Mouse (Mus musculus): ENCODE results near the gene Rab32. TPM values are rescaled to one million over a fixed set of nuclear protein-coding genes. Genes with fewer than 3 reads are reported as not detected.
A peak's percentile ranks its signal among the peaks of the same experiment; 100 is the strongest.
"Not testable (repeated sequence)": the region's sequence is repeated elsewhere in the genome, so short reads cannot be mapped to it uniquely, and the experiment has no call there.

Rab32 gene
- polyA plus RNA-seq (2017; shearing (Covaris generic)): 1 to 10 TPM; 5.2 to 6.3 (median 5.9) TPM

DNA sequence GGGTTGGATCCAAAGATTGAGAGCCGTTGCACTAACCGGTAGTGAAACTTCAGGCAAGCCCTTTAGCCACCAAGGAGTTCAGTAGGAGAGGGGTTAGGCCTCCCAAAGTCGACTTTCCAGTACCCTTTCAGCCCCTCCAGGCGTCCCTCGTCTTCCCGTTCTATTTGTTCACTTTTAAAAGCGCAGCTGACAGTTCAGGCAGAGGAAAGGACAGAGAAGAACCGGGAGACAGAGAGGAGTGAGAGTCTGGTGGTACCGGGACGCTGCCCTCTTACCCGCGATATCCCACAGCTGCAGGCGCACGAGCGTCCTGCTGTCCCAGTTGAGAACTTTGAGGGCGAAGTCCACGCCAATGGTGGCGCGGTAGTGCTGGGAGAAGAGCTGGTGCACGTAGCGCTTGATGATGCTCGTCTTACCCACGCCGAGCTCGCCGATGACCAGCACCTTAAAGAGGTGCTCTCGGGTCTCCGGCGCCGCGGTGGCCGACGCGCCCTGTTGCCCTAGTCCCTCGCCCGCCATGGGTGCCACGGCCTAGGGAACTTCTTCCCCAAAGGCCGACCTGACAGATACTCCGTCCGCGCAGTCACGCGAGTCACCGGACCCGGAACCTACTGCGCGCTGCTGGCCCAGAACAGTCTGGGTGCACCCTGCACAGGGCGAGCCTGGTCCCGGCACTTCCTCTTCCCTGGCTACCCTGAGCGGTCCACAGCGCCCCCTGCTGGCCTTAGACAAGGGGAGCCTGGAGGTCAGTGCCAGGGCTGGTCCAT is at the start of gene Rab32:
Gene Rab32, minus strand, starts transcription at position 696 of the 767 bp plus-strand sequence.
- peak; percentile 87 for ATAC-seq

DNA sequence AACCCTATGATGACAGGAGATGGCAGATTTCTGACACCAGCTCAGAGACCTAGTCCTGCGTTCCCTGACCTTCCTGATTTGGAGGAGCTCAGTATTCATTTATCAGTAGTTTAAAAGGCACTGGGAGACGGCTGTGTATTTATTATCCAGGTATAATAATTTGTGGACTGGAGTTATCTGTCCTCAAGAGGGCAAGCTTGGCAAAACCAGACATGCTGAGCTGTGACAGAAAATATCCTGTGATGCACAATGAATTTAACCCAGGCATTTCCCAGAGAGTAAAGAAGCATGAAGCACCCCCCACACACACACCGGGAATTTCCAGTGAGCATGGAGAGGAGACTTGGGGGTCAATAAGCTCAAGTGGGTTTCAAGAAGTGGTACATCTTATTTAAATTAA is 42.7 kb upstream of the Rab32 start:
- no peak for ATAC-seq

DNA sequence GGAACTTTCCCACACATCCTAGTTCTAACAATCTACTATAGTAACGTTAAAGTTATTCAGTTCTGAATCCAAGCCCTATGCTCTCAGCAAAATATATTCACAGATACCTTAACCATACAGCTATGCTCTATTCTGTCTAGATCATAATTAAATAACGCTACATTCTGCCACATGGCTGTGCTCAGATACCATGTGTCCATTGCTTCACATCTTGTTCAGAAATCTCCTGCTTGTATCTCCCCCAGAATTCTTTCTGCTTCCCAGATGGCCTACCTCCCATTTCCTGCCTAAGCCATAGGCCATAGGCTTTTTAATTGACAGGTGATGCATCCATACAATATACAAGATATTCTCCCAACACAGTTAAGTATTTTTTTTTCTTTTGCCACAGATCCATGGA is 39.4 kb upstream of the Rab32 start:
- ATAC-seq: not testable (repeated sequence)

DNA sequence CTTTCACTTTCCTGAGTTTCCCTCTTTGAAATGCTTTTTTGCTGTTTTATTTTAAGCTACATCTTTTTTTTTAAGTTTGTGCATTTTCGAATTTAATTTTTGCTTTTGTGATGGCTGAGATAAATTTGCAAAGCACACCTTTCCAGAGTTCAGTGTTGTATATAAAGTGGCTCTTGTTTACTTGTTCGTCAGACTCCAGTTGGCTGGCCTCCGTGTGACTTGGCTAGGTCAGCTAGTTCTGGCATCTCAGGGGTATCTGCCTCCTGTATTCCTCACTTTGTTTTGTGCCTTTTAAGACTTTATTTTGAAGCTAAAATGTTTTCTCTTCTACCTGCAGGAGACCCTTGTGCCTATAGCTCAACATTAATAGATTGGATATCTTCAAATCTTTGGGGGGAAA is 22.7 kb upstream of the Rab32 start:
- no peak for ATAC-seq

DNA sequence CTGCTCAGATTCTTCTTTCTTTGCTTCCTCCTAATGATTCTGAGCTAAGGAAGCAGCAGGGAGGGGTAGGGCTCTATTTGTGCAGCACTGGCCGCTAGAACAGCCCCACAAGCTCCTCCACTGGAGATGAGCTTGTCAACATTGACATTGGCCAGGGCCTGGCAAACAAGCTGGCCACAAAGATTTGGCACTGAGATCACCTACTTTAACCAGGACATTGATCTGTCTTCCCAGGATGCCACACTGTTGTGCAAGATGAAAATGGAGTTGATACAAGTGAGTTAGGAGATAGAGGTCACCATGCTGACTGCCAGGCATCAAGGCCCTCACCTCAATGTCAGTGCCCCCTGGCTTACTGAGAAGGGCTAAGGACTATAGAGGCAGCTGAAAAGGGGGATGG is 21.8 kb upstream of the Rab32 start:
- no peak for ATAC-seq

DNA sequence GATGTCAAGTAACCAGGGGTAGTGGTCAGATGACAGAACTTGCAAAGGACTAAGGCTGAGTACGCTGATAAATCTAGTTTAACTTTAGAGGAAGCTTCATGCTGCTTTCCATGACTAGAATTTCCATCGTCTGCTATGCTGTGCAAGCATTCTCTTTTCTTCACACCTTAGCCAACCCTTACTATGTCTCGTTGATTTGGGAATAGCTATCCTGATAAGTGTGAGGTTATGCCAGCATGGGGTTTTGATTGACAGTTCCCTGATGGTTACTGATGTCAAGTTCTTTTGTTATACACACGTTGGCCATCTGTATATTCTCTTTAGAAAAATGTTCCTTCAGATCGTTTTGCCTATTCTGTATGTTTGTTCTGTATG is 259 bp upstream of the Rab32 start:
- peak; percentile 35 for ATAC-seq

DNA sequence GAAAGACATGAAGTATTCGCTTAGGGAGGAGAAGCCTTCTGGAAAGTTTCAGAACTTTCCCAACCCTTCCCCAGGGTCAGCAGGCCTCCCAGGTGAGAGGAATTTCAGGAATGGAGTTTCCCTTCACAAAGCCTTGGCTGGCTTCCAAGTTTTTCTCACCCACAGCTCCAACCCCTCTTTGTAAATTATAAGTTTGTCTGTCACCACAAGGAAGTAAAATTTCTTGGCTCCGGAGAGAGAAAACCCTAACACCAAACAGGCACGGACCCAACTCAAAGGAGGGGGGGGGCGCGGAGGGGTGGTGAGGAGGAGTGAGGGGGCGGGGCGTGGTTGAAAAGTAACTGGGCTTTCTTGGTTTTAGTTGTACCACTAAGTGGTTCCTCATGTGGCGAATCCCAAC is 980 bp downstream of the Rab32 start:
- peak; percentile 7 for ATAC-seq

DNA sequence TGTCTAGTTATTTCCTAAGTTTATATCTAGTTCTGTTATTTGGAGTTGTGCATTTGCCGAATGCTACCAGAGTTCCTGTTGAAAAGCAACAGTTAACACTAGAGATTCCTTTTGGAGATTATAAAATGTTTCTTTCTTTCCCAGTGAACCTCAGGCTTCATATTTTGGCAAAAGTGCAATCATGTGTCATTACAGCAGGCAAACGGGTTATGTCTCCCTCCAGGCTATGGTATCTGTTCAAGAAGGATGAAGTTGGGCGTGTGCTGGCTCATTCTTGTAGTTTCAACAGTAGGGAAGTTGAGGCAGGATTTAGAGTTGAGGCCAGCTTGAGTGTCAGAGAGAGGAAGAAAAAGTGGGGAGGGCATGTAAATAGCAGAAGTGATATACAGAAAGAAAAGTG is 2.4 kb downstream of the Rab32 start:
- ATAC-seq: no peak

DNA sequence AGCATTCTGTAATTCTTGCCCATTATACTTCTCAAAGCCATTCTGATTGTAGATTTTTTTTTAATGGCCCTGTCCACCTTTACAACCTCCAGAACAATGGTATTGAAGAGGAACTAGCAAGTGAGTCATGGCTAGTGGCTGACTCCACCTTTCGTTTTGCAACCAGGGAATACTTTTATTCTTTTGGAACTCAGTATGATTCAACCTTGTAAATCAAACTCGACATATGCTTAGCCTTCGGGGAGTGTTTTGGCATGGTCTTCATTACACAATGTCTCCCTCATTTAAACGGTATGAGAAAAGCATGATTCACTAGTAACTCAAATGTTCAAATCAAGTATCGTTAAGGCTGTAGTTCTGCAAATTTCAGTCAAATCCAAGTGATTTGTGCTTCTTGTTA is 2.8 kb downstream of the Rab32 start:
- ATAC-seq: no peak

DNA sequence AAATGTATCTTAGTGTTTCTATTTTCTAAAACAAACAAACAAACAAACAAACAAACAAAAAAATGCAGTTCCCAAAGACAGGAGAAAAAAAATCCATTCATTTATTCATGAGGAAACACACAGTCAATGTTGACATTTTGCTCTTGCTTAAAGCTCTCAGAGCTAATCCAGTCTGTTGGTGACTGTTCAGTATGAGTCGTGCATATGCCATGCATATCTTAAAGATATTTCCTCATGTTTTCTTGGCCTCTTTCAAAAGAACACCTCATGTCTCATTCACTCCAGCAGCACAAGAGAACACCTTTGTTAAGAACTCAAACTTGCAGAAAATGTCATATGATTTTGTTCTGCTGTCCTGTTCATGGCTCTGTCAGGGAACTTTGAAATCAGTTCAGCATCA is 7.9 kb downstream of the Rab32 start:
- no peak for ATAC-seq

DNA sequence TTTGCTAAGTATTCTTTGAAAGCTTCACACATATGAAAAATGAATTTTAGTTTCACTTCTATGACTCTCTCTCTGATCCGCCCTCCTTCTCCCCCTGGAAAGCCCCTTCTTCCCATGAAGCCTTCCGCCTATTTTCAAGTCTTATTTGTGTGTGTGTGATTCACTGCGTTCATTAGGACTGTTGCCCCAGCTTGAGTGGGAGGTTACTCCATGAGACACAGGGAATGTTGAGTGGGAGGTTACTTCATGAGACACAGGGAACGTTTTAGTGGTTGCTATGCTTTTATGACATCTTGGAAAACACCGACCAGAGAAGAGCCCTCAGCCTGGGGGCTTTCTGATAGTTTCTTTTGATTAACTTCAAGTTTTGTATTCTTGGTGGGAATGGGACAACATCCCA is 11.4 kb downstream of the Rab32 start:
- ATAC-seq: no peak

DNA sequence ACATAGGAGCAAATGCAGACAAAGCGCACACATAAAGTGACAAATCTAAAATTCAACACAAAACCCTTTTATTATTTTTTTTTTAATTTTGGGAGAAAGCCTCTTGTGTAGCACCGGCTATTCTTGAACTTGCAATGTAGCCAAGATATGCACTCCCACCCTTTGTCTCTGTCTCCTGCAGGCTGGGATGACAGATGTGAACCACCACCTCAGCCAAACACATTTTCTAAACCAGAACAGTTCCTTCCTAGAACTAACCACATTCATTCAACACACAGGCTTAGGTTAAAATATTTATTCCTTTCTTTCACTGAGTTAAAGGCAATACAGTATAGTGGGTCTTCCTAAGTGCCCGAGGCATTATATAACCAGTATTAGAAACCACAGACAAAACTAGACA is 13.1 kb downstream of the Rab32 start:
- ATAC-seq: no peak

Other genes with a start within 250 kb of the Rab32 start
- gene Adgb, start 85.9 kb downstream of the Rab32 start, polyA plus RNA-seq (2017; shearing (Covaris generic)): not detected
- gene Gm10944, start 123.1 kb upstream of the Rab32 start, polyA plus RNA-seq (2017; shearing (Covaris generic)): not detected

Measured in inflammation-experienced regulatory T-cells, adult 6 months (primary cell).